Mouse (Mus musculus) midbrain, embryonic 13.5 days (tissue): ENCODE results near the gene Vps39. TPM values are rescaled to one million over a fixed set of nuclear protein-coding genes. Genes with fewer than 3 reads are reported as not detected.
A peak's percentile ranks its signal among the peaks of the same experiment; 100 is the strongest.

Experiments
- ATAC-seq: fragments of 200-750 bp; cut with Nextera tagmentation; 2 replicates; pipeline ENCODE4 v1.8.0; 2017; ENCODE audit warnings: mild to moderate bottlenecking, moderate TSS enrichment, moderate library complexity
- H3K27ac ChIP-seq: fragments of 300-500 bp; sonication (generic); 2 replicates; pipeline ENCODE4 v1.5.1; 2015; ENCODE audit warnings: inconsistent platforms, mild to moderate bottlenecking, moderate library complexity
- H3K27me3 ChIP-seq: fragments of 300-500 bp; sonication (generic); 2 replicates; pipeline ENCODE4 v1.6.1; 2015; ENCODE audit warnings: mild to moderate bottlenecking, inconsistent platforms
- H3K36me3 ChIP-seq: fragments of 300-500 bp; sonication (generic); 2 replicates; pipeline ENCODE4 v1.6.1; 2015; ENCODE audit warnings: mild to moderate bottlenecking, inconsistent platforms
- H3K4me1 ChIP-seq: fragments of 300-500 bp; sonication (generic); replicated peaks from 2 replicates; pipeline ENCODE4 v1.6.1; 2015; ENCODE audit warnings: inconsistent platforms
- H3K4me2 ChIP-seq: fragments of 300-500 bp; sonication (generic); replicated peaks from 2 replicates; pipeline ENCODE4 v1.6.1; 2015; ENCODE audit warnings: moderate library complexity, mild to moderate bottlenecking, inconsistent platforms
- H3K4me3 ChIP-seq: fragments of 300-500 bp; sonication (generic); replicated peaks from 2 replicates; pipeline ENCODE4 v1.5.1; 2015; ENCODE audit warnings: mild to moderate bottlenecking, inconsistent platforms
- H3K9ac ChIP-seq: fragments of 300-500 bp; sonication (generic); replicated peaks from 2 replicates; pipeline ENCODE4 v1.6.1; 2015; ENCODE audit warnings: mild to moderate bottlenecking, inconsistent platforms
- H3K9me3 ChIP-seq: fragments of 300-500 bp; sonication (generic); 2 replicates; pipeline ENCODE4 v1.6.1; 2016; ENCODE audit warnings: mild to moderate bottlenecking, inconsistent platforms
- WGBS: fragments of 180-500 bp; shearing (Covaris S2); methylation state at CpG from one replicate; pipeline ENCODE4 v1.1.7; 2015; 5-methylcytosine and 5-hydroxymethylcytosine counted together
- polyA plus RNA-seq: library from polyadenylated mRNA; unstranded; fragments of >200 nt; fragmentation: Nextera tagmentation; extraction: Ambion mirVana; gene quantifications from 2 replicates; pipeline ENCODE4 v1.2.1, GENCODE M21; 2015

Gene Vps39
- 47.9 and 49.4 TPM in 2 replicates for polyA plus RNA-seq

DNA sequence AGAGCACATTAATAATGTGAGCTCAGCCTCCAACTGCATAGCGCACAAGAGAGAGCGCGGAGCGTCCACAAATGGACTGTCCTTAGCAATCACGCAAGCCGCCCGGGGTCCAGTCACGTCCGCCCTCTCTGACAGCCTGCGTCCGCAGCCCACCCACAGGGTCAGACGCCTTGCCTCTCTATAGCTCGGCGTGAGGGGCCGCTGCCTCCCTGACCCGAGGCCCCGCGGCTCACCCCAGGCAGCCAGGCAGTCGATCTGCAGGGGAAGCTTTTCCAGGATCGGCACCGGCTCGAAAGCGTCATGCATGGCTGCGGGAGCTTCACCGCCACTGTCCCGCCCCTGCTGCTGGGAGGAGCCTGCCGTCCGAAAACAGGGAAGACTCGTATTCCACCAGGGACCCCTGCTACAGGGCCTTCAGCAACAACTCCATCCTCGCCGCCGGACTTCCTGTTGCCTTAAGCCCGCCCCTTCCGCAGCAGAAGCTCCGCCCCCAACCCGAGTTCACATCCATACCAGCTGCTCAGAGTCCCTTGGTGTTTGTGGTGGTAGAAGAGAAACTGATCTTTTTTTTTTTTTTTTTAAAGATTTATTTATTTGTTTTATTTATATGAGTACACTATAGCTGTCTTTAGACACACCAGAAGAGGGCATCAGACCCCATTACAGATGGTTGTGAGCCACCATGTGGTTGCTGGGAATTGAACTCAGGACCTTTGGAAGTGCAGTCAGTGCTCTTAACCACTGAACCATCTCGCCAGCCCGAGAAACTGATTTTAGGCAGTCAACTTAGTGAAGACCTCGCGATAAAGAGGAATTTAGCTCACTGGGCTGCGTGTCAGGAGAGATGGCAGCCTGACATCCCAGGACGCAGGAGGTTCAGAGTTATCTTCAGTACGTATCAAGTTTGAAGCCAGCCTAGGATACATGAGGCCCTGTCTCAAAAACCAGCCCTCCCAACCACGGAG is at the start of gene Vps39:
Vps39 (minus strand) TSS at position 456 of the 965 bp plus-strand sequence.
- peak; percentile 99 for ATAC-seq
- peaks cover 21% of the 10 kb centered on the region for H3K4me1 ChIP-seq
- peak within 1 kb of the TSS; percentile 80 for H3K27ac ChIP-seq
- peaks cover 45% of the 10 kb centered on the region for H3K36me3 ChIP-seq
- H3K4me3 ChIP-seq = peak within 1 kb of the TSS; percentile 98
- no peaks in the 10 kb centered on the region for H3K9me3 ChIP-seq
- no peaks in the 10 kb centered on the region for H3K27me3 ChIP-seq
- WGBS = 12% methylated on average over 44 of the region's 44 CpGs
- peak within 1 kb of the TSS; percentile 80 for H3K4me2 ChIP-seq
- H3K9ac ChIP-seq = peak within 1 kb of the TSS; percentile 94

DNA sequence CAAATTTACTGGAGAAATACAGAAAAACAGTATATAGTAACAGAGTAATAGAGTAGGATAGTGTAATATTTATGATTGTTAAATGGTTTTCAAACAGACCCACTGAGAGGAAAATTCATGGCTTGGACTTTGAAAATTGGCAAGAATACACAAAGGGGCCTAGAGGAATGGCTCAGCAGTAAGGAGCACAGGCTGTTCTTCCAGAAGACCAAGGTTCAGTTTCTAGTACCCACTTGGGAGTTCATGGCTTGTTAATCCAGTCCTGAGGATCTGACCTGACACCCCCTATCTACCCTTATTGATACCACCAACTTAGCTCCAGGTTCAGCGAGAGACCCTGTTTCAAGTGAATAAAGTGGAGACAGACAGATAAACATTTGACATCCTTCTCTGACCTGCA is 45.0 kb upstream of the Vps39 start:
- no peak overlapping the region for H3K4me2 ChIP-seq
- peaks cover 13% of the 10 kb centered on the region for H3K4me1 ChIP-seq
- H3K9me3 ChIP-seq = no peaks in the 10 kb centered on the region
- no peak overlapping the region for H3K27ac ChIP-seq
- no peaks in the 10 kb centered on the region for H3K27me3 ChIP-seq
- WGBS = 92% methylated on average over 1 of the region's 1 CpGs
- H3K36me3 ChIP-seq = peaks cover 35% of the 10 kb centered on the region
- H3K9ac ChIP-seq = no peak overlapping the region; the same call in 1 of the 2 replicates
- no peak for ATAC-seq
- no peak overlapping the region for H3K4me3 ChIP-seq

DNA sequence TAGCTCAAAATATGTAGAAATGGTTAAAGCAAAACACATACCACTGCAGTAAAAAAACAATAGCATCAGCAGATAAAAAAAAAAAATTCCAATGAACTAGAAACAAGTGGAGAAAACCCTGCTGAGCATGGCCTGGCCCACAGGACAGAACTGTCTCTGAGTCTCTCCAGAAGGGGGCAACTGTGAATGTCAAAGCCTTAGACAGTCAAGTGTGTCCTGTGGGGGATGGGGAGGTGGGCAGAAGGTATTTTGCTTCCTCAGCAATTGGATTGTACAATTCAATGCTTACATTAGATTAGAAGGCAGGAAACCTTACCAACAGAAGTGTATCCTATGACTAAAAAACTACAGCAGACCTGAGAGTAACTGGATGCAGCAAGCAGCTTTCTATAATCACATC is 39.5 kb upstream of the Vps39 start:
- ATAC-seq = no peak
- H3K36me3 ChIP-seq = peaks cover 70% of the 10 kb centered on the region

DNA sequence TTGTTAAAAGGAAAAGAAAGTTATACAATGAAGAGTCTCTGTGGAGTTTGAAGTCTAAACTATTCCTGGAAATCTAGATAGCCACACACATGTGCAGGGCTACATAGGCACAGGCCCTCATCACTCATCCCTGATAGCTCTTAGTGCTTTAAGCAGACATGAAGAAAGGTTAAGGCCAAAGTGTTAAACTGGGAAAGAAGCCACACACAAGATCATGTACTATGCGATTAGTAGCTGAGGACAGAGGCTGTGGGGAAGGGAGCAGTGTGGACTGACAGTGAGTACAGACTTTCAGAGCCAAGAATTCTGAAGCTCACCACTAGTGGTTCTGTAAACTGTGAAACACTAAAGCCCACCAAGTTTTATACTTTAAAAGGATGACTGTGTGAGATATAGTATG is 38.0 kb upstream of the Vps39 start:
- WGBS = 97% methylated on average over 1 of the region's 1 CpGs

More for the DNA sequence above, 39.5 kb upstream of the Vps39 start:
- H3K9ac ChIP-seq = no peak overlapping the region
- H3K9me3 ChIP-seq = no peaks in the 10 kb centered on the region
- no peaks in the 10 kb centered on the region for H3K27me3 ChIP-seq
- H3K27ac ChIP-seq = no peak overlapping the region
- no peaks in the 10 kb centered on the region for H3K4me1 ChIP-seq
- H3K4me3 ChIP-seq = no peak overlapping the region
- H3K4me2 ChIP-seq = no peak overlapping the region

DNA sequence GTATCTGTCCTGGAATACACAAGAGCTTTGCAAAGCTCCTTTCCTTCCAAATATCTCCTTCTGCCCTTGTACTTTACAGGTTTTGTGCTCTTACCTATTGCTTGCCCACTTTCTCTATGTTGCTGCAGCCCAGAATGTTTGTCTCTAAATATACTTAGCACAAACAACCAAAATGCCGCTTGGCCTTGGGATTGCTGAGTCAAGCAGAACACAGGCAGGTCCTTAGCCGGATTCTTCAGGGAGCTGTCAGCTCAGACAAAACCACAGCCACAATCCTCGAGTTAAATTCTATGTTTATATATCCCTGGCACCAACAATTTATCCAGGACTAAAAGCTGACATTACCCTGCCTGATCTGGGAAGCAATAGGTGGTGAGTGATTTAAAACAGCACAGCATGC is 36.4 kb upstream of the Vps39 start:
- no peaks in the 10 kb centered on the region for H3K9me3 ChIP-seq
- H3K27me3 ChIP-seq = no peaks in the 10 kb centered on the region
- no peak overlapping the region for H3K4me2 ChIP-seq
- H3K27ac ChIP-seq = no peak overlapping the region
- WGBS = 91% methylated on average over 3 of the region's 3 CpGs
- no peak for ATAC-seq
- H3K9ac ChIP-seq = no peak overlapping the region
- no peak overlapping the region for H3K4me3 ChIP-seq
- H3K4me1 ChIP-seq = no peaks in the 10 kb centered on the region
- peaks cover 55% of the 10 kb centered on the region for H3K36me3 ChIP-seq

More for the DNA sequence above, 38.0 kb upstream of the Vps39 start:
- no peak for ATAC-seq
- Histone ChIP-seq H3K27ac (no peak overlapping the region), H3K9ac (no peak overlapping the region), H3K4me1 (no peaks in the 10 kb centered on the region), H3K27me3 (no peaks in the 10 kb centered on the region), H3K36me3 (peaks cover 58% of the 10 kb centered on the region), H3K9me3 (no peaks in the 10 kb centered on the region), H3K4me3 (no peak overlapping the region), H3K4me2 (no peak overlapping the region)

DNA sequence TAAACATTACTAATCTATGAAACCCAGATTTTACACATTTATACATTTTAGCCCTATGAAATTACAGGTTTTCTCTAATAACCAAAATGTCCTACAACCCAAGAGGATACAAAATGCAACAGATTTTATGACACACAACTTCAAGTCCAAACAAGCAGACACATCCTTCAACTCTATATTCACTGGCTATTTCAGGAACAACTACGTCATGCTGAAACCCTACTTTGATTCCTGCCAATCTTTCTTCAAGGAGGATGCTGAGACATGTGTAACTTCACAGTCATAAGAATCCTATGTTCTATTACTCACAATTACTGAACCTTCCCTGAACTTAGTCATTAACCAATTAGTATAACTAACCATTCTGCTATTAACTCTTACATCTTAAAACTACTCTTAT is 34.4 kb upstream of the Vps39 start:
- Histone ChIP-seq H3K9ac (no peak overlapping the region), H3K36me3 (peaks cover 51% of the 10 kb centered on the region)

DNA sequence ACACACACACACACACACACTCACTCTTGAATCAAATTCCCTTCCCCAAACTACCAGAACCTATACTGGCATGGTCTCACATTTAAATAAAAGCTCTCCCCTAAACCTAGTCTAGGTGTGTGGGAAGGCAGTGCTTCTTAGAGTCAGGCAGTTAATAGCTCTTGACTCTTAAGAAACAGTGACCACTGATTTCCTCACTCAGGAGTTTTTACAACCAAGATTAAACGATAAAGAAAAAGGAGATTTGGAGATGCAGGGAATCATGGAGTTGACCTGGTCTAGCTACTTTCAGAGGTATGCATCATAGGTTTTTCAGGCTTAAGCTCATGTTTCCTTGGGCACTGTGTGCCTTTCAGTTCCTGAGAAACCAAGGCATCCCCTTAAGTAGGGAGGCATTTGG is 33.3 kb upstream of the Vps39 start:
- WGBS = 97% methylated on average over 1 of the region's 1 CpGs
- peaks cover 59% of the 10 kb centered on the region for H3K36me3 ChIP-seq
- H3K9me3 ChIP-seq = no peaks in the 10 kb centered on the region

More for the DNA sequence above, 34.4 kb upstream of the Vps39 start:
- Histone ChIP-seq H3K9me3 (no peaks in the 10 kb centered on the region), H3K4me2 (no peak overlapping the region), H3K27ac (no peak overlapping the region), H3K4me3 (no peak overlapping the region), H3K27me3 (no peaks in the 10 kb centered on the region), H3K4me1 (no peaks in the 10 kb centered on the region)
- 89% methylated on average over 1 of the region's 1 CpGs for WGBS
- no peak for ATAC-seq

DNA sequence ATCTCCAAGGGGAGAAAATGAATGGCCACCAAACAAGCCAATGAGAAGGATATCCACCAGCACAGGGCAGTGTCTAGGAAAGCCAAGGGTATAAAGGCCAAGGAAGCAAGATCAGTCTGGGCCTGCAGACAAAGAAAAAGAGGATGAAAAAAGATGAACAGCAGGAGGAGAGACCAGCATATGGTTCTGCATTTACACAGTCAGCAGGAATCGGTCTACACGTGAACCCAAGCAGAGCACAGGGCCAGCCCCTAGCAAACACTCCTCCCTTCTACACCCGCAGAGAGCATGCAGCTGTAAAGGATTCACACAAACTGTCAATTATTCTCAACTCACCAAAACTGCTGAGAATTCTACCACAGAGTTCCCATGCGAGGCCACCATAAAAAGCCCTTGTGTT is 20.9 kb upstream of the Vps39 start:
- WGBS = 78% methylated on average over 4 of the region's 4 CpGs
- Histone ChIP-seq H3K27me3 (no peaks in the 10 kb centered on the region), H3K9ac (no peak overlapping the region), H3K4me3 (no peak overlapping the region), H3K9me3 (no peaks in the 10 kb centered on the region), H3K36me3 (peaks cover 68% of the 10 kb centered on the region), H3K4me2 (no peak overlapping the region), H3K27ac (no peak overlapping the region), H3K4me1 (no peaks in the 10 kb centered on the region)
- ATAC-seq = no peak

More for the DNA sequence above, 33.3 kb upstream of the Vps39 start:
- Histone ChIP-seq H3K9ac (no peak overlapping the region), H3K4me3 (no peak overlapping the region), H3K27me3 (no peaks in the 10 kb centered on the region), H3K27ac (no peak overlapping the region), H3K4me1 (no peaks in the 10 kb centered on the region), H3K4me2 (no peak overlapping the region)
- no peak for ATAC-seq

DNA sequence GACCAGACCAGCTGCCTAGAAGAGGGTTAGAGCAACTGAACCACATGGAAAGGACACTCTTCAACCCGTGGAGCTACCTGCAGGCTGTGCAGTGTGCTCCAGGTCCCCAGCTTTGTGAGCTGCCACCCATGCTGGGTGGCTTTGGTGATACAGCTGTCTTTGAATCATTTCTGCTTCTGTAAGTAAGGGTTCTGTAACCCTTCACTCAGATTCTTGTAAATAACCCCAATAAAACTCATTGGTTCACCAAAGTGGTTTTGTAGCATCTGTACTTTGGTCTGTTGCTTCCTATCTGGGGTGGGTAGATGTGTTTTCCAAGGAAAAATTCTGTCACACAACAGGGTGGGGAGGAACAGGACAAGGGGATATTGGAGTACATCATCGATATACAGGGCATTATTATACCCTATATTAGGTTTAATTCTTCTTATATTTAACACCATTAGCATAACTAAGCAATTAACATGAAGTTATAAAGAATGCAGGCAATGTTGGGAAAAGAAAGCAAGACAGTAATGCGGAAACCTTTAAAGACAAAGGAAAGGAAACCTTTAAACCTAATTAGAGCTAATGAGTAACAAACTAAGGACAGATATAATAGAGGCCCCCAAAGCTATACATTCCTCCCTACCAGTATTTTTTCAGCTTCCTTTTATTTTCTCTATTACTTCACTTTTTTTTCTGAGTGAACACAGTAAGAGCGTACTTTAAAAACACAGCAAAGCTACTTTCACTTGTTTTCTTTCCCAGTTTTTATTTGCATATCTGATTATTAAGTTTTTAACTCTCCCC is 14.7 kb upstream of the Vps39 start:
- H3K27ac ChIP-seq = no peak overlapping the region
- H3K4me1 ChIP-seq = no peaks in the 10 kb centered on the region
- H3K4me3 ChIP-seq = no peak overlapping the region
- WGBS = 94% methylated on average over 4 of the region's 4 CpGs
- ATAC-seq = no peak
- no peaks in the 10 kb centered on the region for H3K27me3 ChIP-seq
- no peaks in the 10 kb centered on the region for H3K9me3 ChIP-seq
- no peak overlapping the region for H3K4me2 ChIP-seq
- peaks cover 66% of the 10 kb centered on the region for H3K36me3 ChIP-seq
- H3K9ac ChIP-seq = no peak overlapping the region

DNA sequence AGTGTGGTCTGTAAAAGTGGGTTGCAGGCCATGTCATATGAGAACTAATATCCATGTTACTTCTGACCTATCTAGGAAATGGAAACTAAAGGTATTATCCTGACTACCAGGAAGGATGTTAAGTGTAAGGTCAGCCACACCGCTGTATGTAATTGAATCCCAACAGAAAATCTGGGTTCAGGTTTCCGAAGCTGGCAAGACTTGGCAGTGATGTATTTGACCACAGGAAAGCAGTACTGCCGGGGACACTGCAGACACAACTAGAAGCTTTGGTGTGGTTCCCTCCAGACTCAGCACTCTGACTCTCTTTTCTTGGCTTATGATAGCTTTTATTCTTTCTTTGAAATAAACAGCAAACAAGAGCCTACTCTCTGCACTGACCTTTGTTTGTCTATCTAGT is 13.6 kb upstream of the Vps39 start:
- no peak overlapping the region for H3K27ac ChIP-seq
- H3K9ac ChIP-seq = no peak overlapping the region
- no peaks in the 10 kb centered on the region for H3K9me3 ChIP-seq
- ATAC-seq = no peak
- no peak overlapping the region for H3K4me3 ChIP-seq
- WGBS = 99% methylated on average over 3 of the region's 3 CpGs
- no peaks in the 10 kb centered on the region for H3K4me1 ChIP-seq
- H3K27me3 ChIP-seq = no peaks in the 10 kb centered on the region
- no peak overlapping the region for H3K4me2 ChIP-seq
- H3K36me3 ChIP-seq = peaks cover 67% of the 10 kb centered on the region

DNA sequence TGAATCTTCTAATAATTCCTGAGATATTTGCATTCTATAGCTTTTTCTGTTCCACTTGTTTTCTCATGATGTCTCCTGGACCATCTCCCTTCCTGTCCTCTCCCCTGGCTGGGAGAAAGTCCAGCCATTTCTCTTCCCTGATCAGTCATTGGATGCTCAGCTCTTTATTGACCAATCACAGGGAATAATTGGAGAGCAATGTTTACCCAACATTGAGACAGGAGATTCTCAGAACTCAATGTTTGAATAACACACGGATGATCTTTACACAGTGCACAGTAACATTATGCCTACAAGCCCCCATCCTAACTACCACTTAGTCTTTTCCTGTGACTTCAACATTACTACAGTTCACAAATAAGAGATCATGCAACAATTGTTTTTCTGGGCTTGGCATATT is 7.5 kb upstream of the Vps39 start:
- Histone ChIP-seq H3K27ac (no peak overlapping the region), H3K4me1 (no peaks in the 10 kb centered on the region), H3K9me3 (no peaks in the 10 kb centered on the region), H3K9ac (no peak overlapping the region), H3K4me3 (no peak overlapping the region), H3K27me3 (no peaks in the 10 kb centered on the region), H3K4me2 (no peak overlapping the region), H3K36me3 (peaks cover 63% of the 10 kb centered on the region)
- no peak for ATAC-seq
- 85% methylated on average over 1 of the region's 1 CpGs for WGBS

DNA sequence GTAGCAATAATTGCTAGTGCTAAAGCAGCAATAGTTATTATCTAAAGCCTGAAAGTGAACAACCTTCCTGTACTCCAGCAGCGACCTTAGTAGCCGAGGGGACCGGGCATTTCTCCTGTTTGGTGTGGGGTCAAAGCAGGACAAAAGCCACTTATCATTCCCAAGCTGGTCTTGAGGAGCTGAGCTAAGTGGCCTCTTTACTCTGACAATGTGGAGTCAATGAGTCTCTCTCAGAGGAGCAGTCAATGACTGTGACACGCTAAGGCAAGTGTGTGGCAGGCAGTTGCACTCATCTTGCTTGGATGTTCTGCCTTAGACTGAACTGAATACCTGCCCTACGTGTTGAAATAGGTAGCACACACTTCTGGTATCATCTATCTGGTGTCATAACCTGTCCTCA is 1.6 kb downstream of the Vps39 start:
- whole genome bisulfite sequencing = 76% methylated on average over 5 of the region's 5 CpGs
- Histone ChIP-seq H3K4me1 (peaks cover 21% of the 10 kb centered on the region), H3K9me3 (no peaks in the 10 kb centered on the region), H3K36me3 (peaks cover 50% of the 10 kb centered on the region), H3K27ac (no peak overlapping the region), H3K4me2 (peak overlapping the region; percentile 80; the same call in 1 of the 2 replicates), H3K27me3 (no peaks in the 10 kb centered on the region), H3K9ac (no peak overlapping the region; the same call in 1 of the 2 replicates), H3K4me3 (peak overlapping the region; percentile 98; the same call in 1 of the 2 replicates)
- ATAC-seq = no peak
